Mouse (Mus musculus) forebrain, embryonic 14.5 days (tissue): ENCODE data around the gene Foxm1. TPM values are rescaled to one million over a fixed set of nuclear protein-coding genes. Genes with fewer than 3 reads are reported as not detected.

Experiments used
- ATAC-seq: fragments of 200-750 bp; cut with Nextera tagmentation; 2 replicates; pipeline ENCODE4 v1.8.0; 2017; ENCODE audit warnings: mild to moderate bottlenecking, moderate library complexity
- DNase-seq: peaks from one replicate; pipeline ENCODE4 v3.0.0-alpha.2; 2015; ENCODE audit warnings: low spot score
- H3K27ac ChIP-seq: fragments of 300-500 bp; sonication (generic); 2 replicates; pipeline ENCODE4 v1.5.1; 2014; ENCODE audit warnings: low read depth, mild to moderate bottlenecking, control low read depth, low read length, moderate library complexity
- H3K27me3 ChIP-seq: fragments of 300-500 bp; sonication (generic); replicated peaks from 2 replicates; pipeline ENCODE4 v1.6.1; 2014; ENCODE audit warnings: low read length, control low read depth, mixed read lengths; ENCODE audit not compliant: control insufficient read depth, insufficient read depth
- H3K36me3 ChIP-seq: fragments of 300-500 bp; sonication (generic); 2 replicates; pipeline ENCODE4 v1.6.1; 2014; ENCODE audit warnings: low read length, control low read depth; ENCODE audit not compliant: control insufficient read depth, insufficient read depth
- H3K4me1 ChIP-seq: fragments of 300-500 bp; sonication (generic); 2 replicates; pipeline ENCODE4 v1.6.1; 2014; ENCODE audit warnings: antibody characterized with exemption, low read length, control low read depth; ENCODE audit not compliant: control insufficient read depth, insufficient read depth
- H3K4me2 ChIP-seq: fragments of 300-500 bp; sonication (generic); 2 replicates; pipeline ENCODE4 v1.6.1; 2014; ENCODE audit warnings: mild to moderate bottlenecking, control low read depth, low read length
- H3K4me3 ChIP-seq: fragments of 300-500 bp; sonication (generic); 2 replicates; pipeline ENCODE4 v1.5.1; 2014; ENCODE audit warnings: low read depth, low read length, control low read depth
- H3K9ac ChIP-seq: fragments of 300-500 bp; sonication (generic); 2 replicates; pipeline ENCODE4 v1.6.1; 2014; ENCODE audit warnings: mild to moderate bottlenecking, low read length, control low read depth, moderate library complexity
- H3K9me3 ChIP-seq: fragments of 300-500 bp; sonication (generic); replicated peaks from 2 replicates; pipeline ENCODE4 v1.6.1; 2016; ENCODE audit warnings: low read length, control low read depth, mixed read lengths; ENCODE audit not compliant: control insufficient read depth
- WGBS: fragments of 180-500 bp; shearing (Covaris S2); extraction: QIAGEN DNeasy Blood & Tissue Kit; methylation state at CpG from one replicate; pipeline ENCODE4 v1.1.7; 2014; 5-methylcytosine and 5-hydroxymethylcytosine counted together
- polyA plus RNA-seq: library from polyadenylated mRNA; unstranded; fragments of >200 nt; fragmentation: Nextera tagmentation; extraction: Ambion mirVana; gene quantifications from 2 replicates; pipeline ENCODE4 v1.2.1, GENCODE M21; 2014

Gene Foxm1
- polyA plus RNA-seq, 1 experiment from 2014 or later, result 18.4 TPM

GRCm38 (mm10) chr6:128424269-128425019 lies 61.7 kb downstream of the Foxm1 start, which contains the start of gene Itfg2:
Itfg2 (minus strand) TSS chr6:128424931.
- peak within 1 kb of the TSS; percentile 75 for H3K9ac ChIP-seq
- peak within 1 kb of the TSS; percentile 97 for H3K27ac ChIP-seq
- peak within 1 kb of the TSS; percentile 59 for H3K4me2 ChIP-seq
- H3K9me3 ChIP-seq, result no peaks in the 10 kb centered on the region
- H3K36me3 ChIP-seq, result peaks cover 15% of the 10 kb centered on the region
- H3K27me3 ChIP-seq, result no peaks in the 10 kb centered on the region
- DNase-seq (peak; percentile 99), ATAC-seq (peak; percentile 96)
- H3K4me1 ChIP-seq, result peaks cover 3% of the 10 kb centered on the region; the same call in 1 of the 2 replicates
- peak within 1 kb of the TSS; percentile 55 for H3K4me3 ChIP-seq
- under 1% methylated on average over 42 of the region's 42 CpGs for WGBS

- ATAC-seq, result no peak; the same call in 1 of the 2 replicates
- Histone ChIP-seq H3K36me3 (peaks cover 21% of the 10 kb centered on the region), H3K27me3 (no peaks in the 10 kb centered on the region), H3K4me3 (peak overlapping the region; percentile 55), H3K27ac (no peak overlapping the region; the same call in 1 of the 2 replicates), H3K4me2 (peak overlapping the region; percentile 59), H3K9me3 (no peaks in the 10 kb centered on the region), H3K4me1 (peaks cover 3% of the 10 kb centered on the region; the same call in 1 of the 2 replicates), H3K9ac (peak overlapping the region; percentile 75)
- WGBS, result 20% methylated on average over 9 of the region's 9 CpGs
- DNase-seq, result no peak
These were observed 62.3 kb downstream of the Foxm1 start for GRCm38 (mm10) chr6:128425046-128425445.

Other genes with a start within 250 kb of the Foxm1 start
- gene Tspan9, start 219.4 kb upstream of the Foxm1 start, polyA plus RNA-seq, result 23.0 and 36.2 TPM in 2 replicates
- 0.18 and 0.37 TPM in 2 replicates for gene Tead4, start 62.1 kb upstream of the Foxm1 start, polyA plus RNA-seq
- 10.4 and 11.5 TPM in 2 replicates for gene Tulp3, start 7.1 kb upstream of the Foxm1 start, polyA plus RNA-seq
- gene Rhno1, start 56 bp upstream of the Foxm1 start, polyA plus RNA-seq, result 128 and 131 TPM in 2 replicates
- gene Tex52, start 12.5 kb downstream of the Foxm1 start, polyA plus RNA-seq, result 0.32 and 0.61 TPM in 2 replicates
- gene Gm44596, start 12.5 kb downstream of the Foxm1 start, polyA plus RNA-seq, result not detected in 2 replicates
- gene Nrip2, start 36.3 kb downstream of the Foxm1 start, polyA plus RNA-seq, result 4.7 TPM in 2 replicates
- gene Itfg2, start 62.0 kb downstream of the Foxm1 start, polyA plus RNA-seq, result 28.0 and 32.1 TPM in 2 replicates
- gene Fkbp4, start 75.7 kb downstream of the Foxm1 start, polyA plus RNA-seq, result 366 and 400 TPM in 2 replicates
- gene Pzp, start 163.8 kb downstream of the Foxm1 start, polyA plus RNA-seq, result not detected in 2 replicates
- 2.8 and 3.3 TPM in 2 replicates for gene A2ml1, start 218.6 kb downstream of the Foxm1 start, polyA plus RNA-seq